Mouse (Mus musculus): ENCODE data around the gene Kctd3.

DNA sequence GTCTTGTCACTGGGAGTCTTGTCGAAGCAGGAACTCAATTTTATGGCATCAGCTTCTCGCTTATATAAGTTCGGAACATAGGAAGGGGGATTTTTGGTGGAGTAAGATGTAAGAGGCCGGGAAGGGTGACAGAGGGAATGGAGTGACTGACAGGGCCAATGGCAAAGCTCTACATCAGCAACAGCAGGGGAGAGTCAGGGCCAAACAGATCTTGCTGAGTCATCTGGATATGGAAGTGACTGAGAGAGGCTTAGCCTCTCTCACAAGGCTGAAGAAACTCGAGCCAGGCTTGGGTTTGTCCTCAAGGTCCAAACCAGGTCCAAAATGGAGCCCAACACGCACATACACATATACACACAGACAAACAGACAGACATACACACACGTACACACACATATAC lies 23.3 kb upstream of the Kctd3 start:
- TF ChIP-seq POLR2A (IDR thresholded peaks at IDR 0.05; ENCODE audit: extremely low read depth, insufficient read depth, low read length) = no peak
- TF ChIP-seq CTCF (IDR thresholded peaks at IDR 0.05; ENCODE audit: low read depth, low read length) = no peak

All from liver, adult 2 months (tissue).